Mouse (Mus musculus): ENCODE results near the gene Gins1. TPM values are rescaled to one million over a fixed set of nuclear protein-coding genes. Genes with fewer than 3 reads are reported as not detected.

The Gins1 gene
- polyA plus RNA-seq, 1 experiment from 2014 or later, result 62.7 TPM

GRCm38 (mm10) chr2:150915786-150916185, 10.6 kb downstream of the Gins1 start:
- H3K4me1 ChIP-seq, result 0 out of 2 replicates have a peak, but pooled peaks cover 3% of the 10 kb centered on the region
- H3K9ac ChIP-seq, result no peak overlapping the region
- H3K9me3 ChIP-seq (replicated peaks), result no peaks in the 10 kb centered on the region
- WGBS, result 95% methylated on average over 5 of the region's 5 CpGs
- no peak overlapping the region for H3K4me3 ChIP-seq
- no peak for ATAC-seq
- peaks cover 27% of the 10 kb centered on the region for H3K36me3 ChIP-seq (ENCODE audit: poor library complexity, severe bottlenecking)
- H3K27ac ChIP-seq, result no peak overlapping the region
- H3K27me3 ChIP-seq, result no peaks in the 10 kb centered on the region
- H3K4me2 ChIP-seq, result no peak overlapping the region

GRCm38 (mm10) chr2:150918720-150919119, 13.5 kb downstream of the Gins1 start:
- no peak for ATAC-seq
- no peak overlapping the region for H3K9ac ChIP-seq
- H3K4me3 ChIP-seq, result no peak overlapping the region
- H3K9me3 ChIP-seq (replicated peaks), result no peaks in the 10 kb centered on the region
- H3K27me3 ChIP-seq, result no peaks in the 10 kb centered on the region
- peaks cover 31% of the 10 kb centered on the region for H3K36me3 ChIP-seq (ENCODE audit: poor library complexity, severe bottlenecking)
- H3K27ac ChIP-seq, result no peak overlapping the region
- 96% methylated on average over 3 of the region's 3 CpGs for WGBS
- no peaks in the 10 kb centered on the region for H3K4me1 ChIP-seq
- H3K4me2 ChIP-seq, result no peak overlapping the region

- no peak overlapping the region for H3K4me2 ChIP-seq
- H3K9me3 ChIP-seq (replicated peaks), result no peaks in the 10 kb centered on the region
- no peak overlapping the region for H3K27ac ChIP-seq
- H3K36me3 ChIP-seq (ENCODE audit: poor library complexity, severe bottlenecking), result peaks cover 38% of the 10 kb centered on the region
- H3K27me3 ChIP-seq, result no peaks in the 10 kb centered on the region
- no peaks in the 10 kb centered on the region for H3K4me1 ChIP-seq
- 95% methylated on average over 3 of the region's 3 CpGs for WGBS
- H3K9ac ChIP-seq, result no peak overlapping the region
- no peak for ATAC-seq
- no peak overlapping the region for H3K4me3 ChIP-seq
Measured at GRCm38 (mm10) chr2:150920543-150920942, 15.3 kb downstream of the Gins1 start.

GRCm38 (mm10) chr2:150921697-150922096, 16.5 kb downstream of the Gins1 start:
- H3K9ac ChIP-seq, result no peak overlapping the region
- no peak for ATAC-seq
- H3K4me2 ChIP-seq, result no peak overlapping the region
- H3K4me1 ChIP-seq, result no peaks in the 10 kb centered on the region
- peaks cover 36% of the 10 kb centered on the region for H3K36me3 ChIP-seq (ENCODE audit: poor library complexity, severe bottlenecking)
- H3K4me3 ChIP-seq, result no peak overlapping the region
- no peaks in the 10 kb centered on the region for H3K9me3 ChIP-seq (replicated peaks)
- H3K27ac ChIP-seq, result no peak overlapping the region
- WGBS, result 94% methylated on average over 6 of the region's 6 CpGs
- no peaks in the 10 kb centered on the region for H3K27me3 ChIP-seq

- Histone ChIP-seq H3K9me3 (replicated peaks) (no peaks in the 10 kb centered on the region), H3K27ac (no peak overlapping the region), H3K36me3 (ENCODE audit: poor library complexity, severe bottlenecking) (peaks cover 36% of the 10 kb centered on the region), H3K4me3 (no peak overlapping the region), H3K4me2 (no peak overlapping the region), H3K9ac (no peak overlapping the region), H3K27me3 (no peaks in the 10 kb centered on the region), H3K4me1 (no peaks in the 10 kb centered on the region)
- 94% methylated on average over 4 of the region's 4 CpGs for WGBS
- no peak for ATAC-seq
Measured at GRCm38 (mm10) chr2:150922165-150922564, 17.0 kb downstream of the Gins1 start.

GRCm38 (mm10) chr2:150923026-150923425, 17.8 kb downstream of the Gins1 start:
- H3K4me2 ChIP-seq, result no peak overlapping the region
- H3K27me3 ChIP-seq, result no peaks in the 10 kb centered on the region
- 84% methylated on average over 3 of the region's 3 CpGs for WGBS

GRCm38 (mm10) chr2:150923505-150923904, 18.3 kb downstream of the Gins1 start:
- Histone ChIP-seq H3K4me3 (no peak overlapping the region), H3K36me3 (ENCODE audit: poor library complexity, severe bottlenecking) (peaks cover 35% of the 10 kb centered on the region), H3K4me1 (no peaks in the 10 kb centered on the region), H3K4me2 (no peak overlapping the region), H3K9ac (no peak overlapping the region), H3K27ac (no peak overlapping the region), H3K9me3 (replicated peaks) (no peaks in the 10 kb centered on the region), H3K27me3 (no peaks in the 10 kb centered on the region)
- WGBS, result 72% methylated on average over 7 of the region's 7 CpGs
- no peak for ATAC-seq

More at GRCm38 (mm10) chr2:150923026-150923425, 17.8 kb downstream of the Gins1 start:
- Histone ChIP-seq H3K9ac (no peak overlapping the region), H3K36me3 (ENCODE audit: poor library complexity, severe bottlenecking) (peaks cover 36% of the 10 kb centered on the region), H3K4me3 (no peak overlapping the region), H3K4me1 (no peaks in the 10 kb centered on the region), H3K27ac (no peak overlapping the region), H3K9me3 (replicated peaks) (no peaks in the 10 kb centered on the region)
- no peak for ATAC-seq

- Histone ChIP-seq H3K27ac (no peak overlapping the region), H3K9ac (no peak overlapping the region)
Measured at GRCm38 (mm10) chr2:150927038-150927720, 22.0 kb downstream of the Gins1 start.

GRCm38 (mm10) chr2:150929156-150929555, 24.0 kb downstream of the Gins1 start:
- Histone ChIP-seq H3K9ac (no peak overlapping the region), H3K36me3 (ENCODE audit: poor library complexity, severe bottlenecking) (peaks cover 63% of the 10 kb centered on the region), H3K27ac (no peak overlapping the region), H3K4me1 (no peaks in the 10 kb centered on the region), H3K27me3 (no peaks in the 10 kb centered on the region), H3K4me2 (no peak overlapping the region), H3K4me3 (no peak overlapping the region), H3K9me3 (replicated peaks) (no peaks in the 10 kb centered on the region)
- 91% methylated on average over 6 of the region's 6 CpGs for WGBS
- no peak for ATAC-seq

More at GRCm38 (mm10) chr2:150927038-150927720, 22.0 kb downstream of the Gins1 start:
- no peak overlapping the region for H3K4me2 ChIP-seq
- peaks cover 53% of the 10 kb centered on the region for H3K36me3 ChIP-seq (ENCODE audit: poor library complexity, severe bottlenecking)
- no peak overlapping the region for H3K4me3 ChIP-seq
- H3K27me3 ChIP-seq, result no peaks in the 10 kb centered on the region
- no peak for ATAC-seq
- H3K4me1 ChIP-seq, result no peaks in the 10 kb centered on the region
- no peaks in the 10 kb centered on the region for H3K9me3 ChIP-seq (replicated peaks)
- 94% methylated on average over 11 of the region's 11 CpGs for WGBS

GRCm38 (mm10) chr2:150930806-150931205, 25.6 kb downstream of the Gins1 start:
- 49% methylated on average over 3 of the region's 3 CpGs for WGBS
- no peaks in the 10 kb centered on the region for H3K4me1 ChIP-seq
- H3K36me3 ChIP-seq (ENCODE audit: poor library complexity, severe bottlenecking), result peaks cover 70% of the 10 kb centered on the region
- H3K9ac ChIP-seq, result no peak overlapping the region
- H3K4me2 ChIP-seq, result no peak overlapping the region
- H3K4me3 ChIP-seq, result no peak overlapping the region
- H3K9me3 ChIP-seq (replicated peaks), result no peaks in the 10 kb centered on the region
- no peak for ATAC-seq
- H3K27me3 ChIP-seq, result no peaks in the 10 kb centered on the region
- no peak overlapping the region for H3K27ac ChIP-seq

- Histone ChIP-seq H3K27me3 (no peaks in the 10 kb centered on the region), H3K4me1 (no peaks in the 10 kb centered on the region), H3K27ac (no peak overlapping the region), H3K36me3 (ENCODE audit: poor library complexity, severe bottlenecking) (peaks cover 79% of the 10 kb centered on the region), H3K9ac (no peak overlapping the region), H3K9me3 (replicated peaks) (no peaks in the 10 kb centered on the region), H3K4me3 (no peak overlapping the region), H3K4me2 (no peak overlapping the region)
- WGBS, result 86% methylated on average over 19 of the region's 19 CpGs
- no peak for ATAC-seq
Measured at GRCm38 (mm10) chr2:150933482-150933881, 28.3 kb downstream of the Gins1 start.

- H3K27ac ChIP-seq, result no peak overlapping the region
- H3K4me1 ChIP-seq, result no peaks in the 10 kb centered on the region
- no peak overlapping the region for H3K4me2 ChIP-seq
- no peak overlapping the region for H3K4me3 ChIP-seq
- no peaks in the 10 kb centered on the region for H3K27me3 ChIP-seq
- H3K9ac ChIP-seq, result no peak overlapping the region
- WGBS, result 91% methylated on average over 4 of the region's 4 CpGs
- H3K36me3 ChIP-seq (ENCODE audit: poor library complexity, severe bottlenecking), result peaks cover 75% of the 10 kb centered on the region
- ATAC-seq, result no peak
- H3K9me3 ChIP-seq (replicated peaks), result no peaks in the 10 kb centered on the region
Measured at GRCm38 (mm10) chr2:150934659-150935058, 29.5 kb downstream of the Gins1 start.

- 93% methylated on average over 5 of the region's 5 CpGs for whole genome bisulfite sequencing
Measured at GRCm38 (mm10) chr2:150944017-150944416, 38.8 kb downstream of the Gins1 start.

More at GRCm38 (mm10) chr2:150944017-150944416, 38.8 kb downstream of the Gins1 start:
- Histone ChIP-seq H3K27ac (no peak overlapping the region), H3K4me2 (no peak overlapping the region), H3K9me3 (replicated peaks) (no peaks in the 10 kb centered on the region), H3K36me3 (ENCODE audit: poor library complexity, severe bottlenecking) (peaks cover 64% of the 10 kb centered on the region), H3K9ac (no peak overlapping the region), H3K4me1 (no peaks in the 10 kb centered on the region), H3K27me3 (no peaks in the 10 kb centered on the region), H3K4me3 (no peak overlapping the region)
- ATAC-seq, result no peak

Measured in forebrain, embryonic 13.5 days (tissue).